Mouse (Mus musculus): ENCODE data around the gene Emc7. TPM values are rescaled to one million over a fixed set of nuclear protein-coding genes. Genes with fewer than 3 reads are reported as not detected.

The Emc7 gene
- polyA plus RNA-seq, 1 experiment from 2014 or later, result 23.8 TPM

Other genes with a start within 250 kb of the Emc7 start
- 22.4 and 26.1 TPM in 2 replicates for gene Lpcat4, start 215.5 kb upstream of the Emc7 start, polyA plus RNA-seq (2014; fragmentation: Nextera tagmentation; extraction: Ambion mirVana)
- 0.09 TPM in 1 of 2 replicates, not detected in the other for gene Nutm1, start 195.7 kb upstream of the Emc7 start, polyA plus RNA-seq (2014; fragmentation: Nextera tagmentation; extraction: Ambion mirVana)
- gene Nop10, start 193.1 kb upstream of the Emc7 start, polyA plus RNA-seq (2014; fragmentation: Nextera tagmentation; extraction: Ambion mirVana), result 156 and 185 TPM in 2 replicates
- gene Slc12a6, start 189.2 kb upstream of the Emc7 start, polyA plus RNA-seq (2014; fragmentation: Nextera tagmentation; extraction: Ambion mirVana), result 26.9 and 28.7 TPM in 2 replicates
- not detected in 2 replicates for gene Gm21985, start 188.7 kb upstream of the Emc7 start, polyA plus RNA-seq (2014; fragmentation: Nextera tagmentation; extraction: Ambion mirVana)
- 180 and 217 TPM in 2 replicates for gene Emc4, start 87.0 kb upstream of the Emc7 start, polyA plus RNA-seq (2014; fragmentation: Nextera tagmentation; extraction: Ambion mirVana)
- gene Katnbl1, start 75.8 kb upstream of the Emc7 start, polyA plus RNA-seq (2014; fragmentation: Nextera tagmentation; extraction: Ambion mirVana), result 37.7 and 38.4 TPM in 2 replicates
- gene Chrm5, start 25.8 kb downstream of the Emc7 start, polyA plus RNA-seq (2014; fragmentation: Nextera tagmentation; extraction: Ambion mirVana), result 0.88 and 1.5 TPM in 2 replicates
- gene Aven, start 38.0 kb downstream of the Emc7 start, polyA plus RNA-seq (2014; fragmentation: Nextera tagmentation; extraction: Ambion mirVana), result 3.0 and 3.3 TPM in 2 replicates

All from neural tube, embryonic 14.5 days (tissue).